Mouse (Mus musculus) spleen, postnatal 14 days (tissue): ENCODE results near the gene Bivm.

Experiments
- DNase-seq, 2 experiments: peaks; one replicate each; pipeline ENCODE4 v3.0.0; 2021 to 2022; ENCODE audit warnings: low spot score in 2 of 2

The Bivm gene

GRCm38 (mm10) chr1:44173903-44174302 is 55.1 kb downstream of the Bivm start:
- DNase-seq, result no peak

GRCm38 (mm10) chr1:44178086-44178485 is 59.3 kb downstream of the Bivm start:
- DNase-seq, result no peak

GRCm38 (mm10) chr1:44186396-44186795 is 67.6 kb downstream of the Bivm start:
- DNase-seq, result no peak
